Mouse (Mus musculus) forebrain, embryonic 12.5 days (tissue): ENCODE measurements around the gene Ecd. TPM values are rescaled to one million over a fixed set of nuclear protein-coding genes. Genes with fewer than 3 reads are reported as not detected.

Source experiments
- ATAC-seq: fragments of 200-750 bp; cut with Nextera tagmentation; 2 replicates; pipeline ENCODE4 v1.8.0; 2017; ENCODE audit warnings: moderate TSS enrichment; ENCODE audit not compliant: low FRiP score
- H3K27ac ChIP-seq: fragments of 300-500 bp; sonication (generic); 2 replicates; pipeline ENCODE4 v1.5.1; 2016; ENCODE audit warnings: mild to moderate bottlenecking
- H3K27me3 ChIP-seq: fragments of 300-500 bp; sonication (generic); 2 replicates; pipeline ENCODE4 v1.6.1; 2016; ENCODE audit warnings: mild to moderate bottlenecking
- H3K36me3 ChIP-seq: fragments of 300-500 bp; sonication (generic); replicated peaks from 2 replicates; pipeline ENCODE4 v1.6.1; 2016; ENCODE audit warnings: mild to moderate bottlenecking
- H3K4me1 ChIP-seq: fragments of 300-500 bp; sonication (generic); 2 replicates; pipeline ENCODE4 v1.6.1; 2016
- H3K4me2 ChIP-seq: fragments of 300-500 bp; sonication (generic); 2 replicates; pipeline ENCODE4 v1.6.1; 2016; ENCODE audit warnings: mild to moderate bottlenecking, moderate library complexity
- H3K4me3 ChIP-seq: fragments of 300-500 bp; sonication (generic); replicated peaks from 2 replicates; pipeline ENCODE4 v1.5.1; 2016; ENCODE audit warnings: mild to moderate bottlenecking
- H3K9ac ChIP-seq: fragments of 300-500 bp; sonication (generic); 2 replicates; pipeline ENCODE4 v1.6.1; 2016; ENCODE audit warnings: mild to moderate bottlenecking
- H3K9me3 ChIP-seq: fragments of 300-500 bp; sonication (generic); 2 replicates; pipeline ENCODE4 v1.6.1; 2016
- WGBS: fragments of 180-500 bp; shearing (Covaris S2); methylation state at CpG from one replicate; pipeline ENCODE4 v1.1.7; 2016; 5-methylcytosine and 5-hydroxymethylcytosine counted together
- polyA plus RNA-seq: library from polyadenylated mRNA; unstranded; fragments of >200 nt; fragmentation: Nextera tagmentation; extraction: Ambion mirVana; gene quantifications from 2 replicates; pipeline ENCODE4 v1.2.1, GENCODE M21; 2016

Gene Ecd
- polyA plus RNA-seq, 1 experiment from 2014 or later = 64.0 TPM

DNA sequence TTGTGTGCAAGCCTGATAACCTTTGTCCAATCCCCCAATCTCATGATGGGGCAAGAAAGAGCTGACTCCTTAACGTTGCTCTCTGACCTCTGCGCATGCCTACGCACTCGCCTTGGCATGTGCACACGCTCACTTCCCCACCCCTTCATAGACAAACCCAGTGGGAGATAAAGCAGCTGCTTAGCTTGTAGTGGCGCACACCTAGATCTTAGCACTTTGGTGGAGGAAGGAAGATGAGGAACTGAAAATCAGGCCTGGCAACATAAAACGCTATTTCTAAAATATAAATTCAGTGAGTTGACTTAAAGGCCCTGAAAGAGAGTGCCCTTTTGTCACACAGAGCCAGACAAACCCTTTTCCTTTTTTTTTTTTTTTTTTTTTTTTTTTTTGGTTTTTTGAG is 22.9 kb upstream of the Ecd start:
- Histone ChIP-seq H3K4me1 (no peaks in the 10 kb centered on the region), H3K4me3 (no peak overlapping the region), H3K36me3 (peaks cover 74% of the 10 kb centered on the region), H3K4me2 (no peak overlapping the region), H3K9me3 (no peaks in the 10 kb centered on the region), H3K27ac (no peak overlapping the region), H3K9ac (no peak overlapping the region), H3K27me3 (no peaks in the 10 kb centered on the region)
- ATAC-seq = no peak
- WGBS = 88% methylated on average over 7 of the region's 7 CpGs

DNA sequence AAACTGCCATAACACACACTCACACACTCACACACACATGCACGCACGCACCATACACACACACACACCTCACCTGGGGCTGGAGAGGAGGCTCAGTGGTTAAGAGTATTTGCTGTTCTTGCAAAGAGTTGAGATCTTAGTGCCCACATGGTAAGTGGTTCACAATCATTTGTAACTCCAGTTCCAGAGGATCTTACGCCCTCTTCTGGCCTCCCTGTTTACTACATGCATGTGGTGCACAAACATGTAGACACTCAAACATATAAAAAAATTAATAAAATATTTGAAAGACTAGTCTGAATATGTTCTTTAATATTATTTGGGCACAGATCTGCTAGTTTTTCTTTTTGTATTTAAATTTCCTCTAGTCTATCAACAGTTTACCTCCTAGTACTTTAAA is 20.4 kb upstream of the Ecd start:
- no peaks in the 10 kb centered on the region for H3K9me3 ChIP-seq
- 92% methylated on average over 3 of the region's 3 CpGs for WGBS
- no peak overlapping the region for H3K27ac ChIP-seq
- no peak for ATAC-seq
- no peak overlapping the region for H3K9ac ChIP-seq
- no peaks in the 10 kb centered on the region for H3K4me1 ChIP-seq
- H3K4me2 ChIP-seq = no peak overlapping the region
- H3K27me3 ChIP-seq = no peaks in the 10 kb centered on the region
- H3K4me3 ChIP-seq = no peak overlapping the region
- H3K36me3 ChIP-seq = peaks cover 74% of the 10 kb centered on the region

GRCm38 (mm10) chr14:20363230-20363629 is 15.3 kb upstream of the Ecd start:
- peaks cover 82% of the 10 kb centered on the region for H3K36me3 ChIP-seq
- H3K4me1 ChIP-seq = no peaks in the 10 kb centered on the region
- no peak overlapping the region for H3K9ac ChIP-seq
- H3K27me3 ChIP-seq = no peaks in the 10 kb centered on the region
- H3K27ac ChIP-seq = no peak overlapping the region
- H3K9me3 ChIP-seq = no peaks in the 10 kb centered on the region
- WGBS = 95% methylated on average over 4 of the region's 4 CpGs
- no peak overlapping the region for H3K4me3 ChIP-seq
- no peak overlapping the region for H3K4me2 ChIP-seq
- ATAC-seq = no peak

- WGBS = 4% methylated on average over 15 of the region's 15 CpGs
- peak overlapping the region; percentile 78 for H3K4me2 ChIP-seq
- no peaks in the 10 kb centered on the region for H3K9me3 ChIP-seq
- peaks cover 28% of the 10 kb centered on the region for H3K36me3 ChIP-seq
- no peaks in the 10 kb centered on the region for H3K27me3 ChIP-seq
- ATAC-seq = peak; percentile 24
- H3K9ac ChIP-seq = peak overlapping the region; percentile 94
- H3K4me3 ChIP-seq = peak overlapping the region; percentile 87
- H3K4me1 ChIP-seq = peaks cover 18% of the 10 kb centered on the region
- H3K27ac ChIP-seq = peak overlapping the region; percentile 90
Measured at GRCm38 (mm10) chr14:20347441-20347990, 405 bp downstream of the Ecd start.

DNA sequence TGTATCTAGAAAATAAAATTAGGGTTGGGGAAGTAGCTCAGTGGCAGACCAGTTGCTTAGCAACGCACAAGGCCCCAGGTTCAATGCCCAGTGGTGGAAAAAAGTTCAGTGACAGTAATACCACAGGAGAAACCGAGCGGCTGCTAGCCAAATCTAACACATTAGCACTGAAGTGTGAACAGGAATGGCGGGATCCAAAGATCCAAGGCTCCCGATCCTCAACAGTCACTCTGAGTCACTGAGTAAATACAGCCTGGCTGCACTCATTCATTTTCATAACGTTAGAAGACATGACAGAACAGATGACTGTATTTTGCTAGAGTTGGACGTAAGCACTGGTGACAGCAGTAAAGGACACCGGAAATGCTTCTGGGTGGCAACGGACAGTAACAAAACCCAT is 2.0 kb downstream of the Ecd start:
- Histone ChIP-seq H3K9ac (no peak overlapping the region), H3K4me2 (no peak overlapping the region), H3K27me3 (no peaks in the 10 kb centered on the region), H3K4me3 (no peak overlapping the region), H3K27ac (no peak overlapping the region), H3K9me3 (no peaks in the 10 kb centered on the region), H3K4me1 (peaks cover 18% of the 10 kb centered on the region), H3K36me3 (peaks cover 25% of the 10 kb centered on the region)
- 93% methylated on average over 9 of the region's 9 CpGs for WGBS
- no peak for ATAC-seq

GRCm38 (mm10) chr14:20340866-20341265 is 7.1 kb downstream of the Ecd start:
- H3K4me1 ChIP-seq = no peaks in the 10 kb centered on the region
- H3K4me3 ChIP-seq = no peak overlapping the region
- ATAC-seq = no peak
- H3K9ac ChIP-seq = no peak overlapping the region
- no peaks in the 10 kb centered on the region for H3K9me3 ChIP-seq
- no peak overlapping the region for H3K4me2 ChIP-seq
- H3K36me3 ChIP-seq = peaks cover 51% of the 10 kb centered on the region
- WGBS = 89% methylated on average over 7 of the region's 7 CpGs
- no peak overlapping the region for H3K27ac ChIP-seq
- no peaks in the 10 kb centered on the region for H3K27me3 ChIP-seq

DNA sequence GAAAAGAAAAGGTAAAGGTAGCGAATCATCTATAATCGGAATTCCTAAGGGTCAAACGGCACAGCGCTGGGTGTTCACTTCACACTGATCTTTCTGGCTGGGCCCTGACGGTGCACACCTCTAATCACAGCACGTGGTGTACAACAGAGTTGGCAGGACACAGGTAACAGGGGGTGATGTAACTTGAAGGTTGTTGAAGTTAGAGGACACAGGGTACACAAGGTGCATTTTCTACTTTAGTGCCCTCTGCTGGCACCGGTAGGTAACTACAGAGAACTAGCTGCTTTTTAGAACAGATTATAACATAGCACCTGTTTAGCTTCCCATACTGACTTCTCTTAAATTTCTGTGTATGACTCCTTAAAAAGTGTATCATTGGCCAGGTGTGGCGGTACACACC is 7.8 kb downstream of the Ecd start:
- Histone ChIP-seq H3K4me2 (no peak overlapping the region), H3K27ac (no peak overlapping the region), H3K9me3 (no peaks in the 10 kb centered on the region), H3K27me3 (no peaks in the 10 kb centered on the region), H3K9ac (no peak overlapping the region), H3K4me1 (no peaks in the 10 kb centered on the region), H3K4me3 (no peak overlapping the region), H3K36me3 (peaks cover 51% of the 10 kb centered on the region)
- 83% methylated on average over 8 of the region's 8 CpGs for WGBS
- ATAC-seq = no peak

DNA sequence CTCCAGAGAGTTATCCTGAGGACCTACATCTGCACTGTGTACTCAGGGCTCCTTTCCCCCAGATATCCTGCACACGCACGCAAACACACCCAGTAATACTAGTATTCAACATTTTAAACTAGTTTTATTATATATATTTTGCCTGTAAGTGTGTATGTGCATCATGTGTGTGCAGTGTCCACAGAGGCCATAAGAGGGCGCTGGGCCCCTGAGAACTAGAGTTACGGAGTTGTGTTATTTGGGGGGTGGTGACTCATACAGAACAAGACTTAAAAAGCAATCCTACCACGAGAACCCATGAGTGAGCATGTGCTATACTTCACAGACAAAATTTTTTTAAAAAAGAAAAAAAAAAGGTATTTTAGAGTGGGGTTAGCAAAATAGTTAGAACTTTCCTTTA is 8.5 kb downstream of the Ecd start:
- no peak for ATAC-seq
- Histone ChIP-seq H3K9ac (no peak overlapping the region), H3K27ac (no peak overlapping the region), H3K4me2 (no peak overlapping the region), H3K36me3 (peaks cover 52% of the 10 kb centered on the region), H3K27me3 (no peaks in the 10 kb centered on the region), H3K9me3 (no peaks in the 10 kb centered on the region), H3K4me3 (no peak overlapping the region), H3K4me1 (no peaks in the 10 kb centered on the region)
- 96% methylated on average over 5 of the region's 5 CpGs for WGBS

- WGBS = 93% methylated on average over 4 of the region's 4 CpGs
- Histone ChIP-seq H3K9ac (no peak overlapping the region), H3K27ac (no peak overlapping the region), H3K4me1 (no peaks in the 10 kb centered on the region), H3K4me2 (no peak overlapping the region), H3K36me3 (peaks cover 83% of the 10 kb centered on the region), H3K9me3 (no peaks in the 10 kb centered on the region), H3K27me3 (no peaks in the 10 kb centered on the region), H3K4me3 (no peak overlapping the region)
- ATAC-seq = no peak
Measured at GRCm38 (mm10) chr14:20331316-20331715, 16.6 kb downstream of the Ecd start.

GRCm38 (mm10) chr14:20328474-20328873 is 19.4 kb downstream of the Ecd start:
- no peak overlapping the region for H3K4me3 ChIP-seq
- no peak overlapping the region for H3K27ac ChIP-seq
- no peak overlapping the region for H3K9ac ChIP-seq
- peaks cover 81% of the 10 kb centered on the region for H3K36me3 ChIP-seq
- no peak for ATAC-seq
- H3K4me1 ChIP-seq = no peaks in the 10 kb centered on the region
- 77% methylated on average over 9 of the region's 9 CpGs for WGBS
- H3K9me3 ChIP-seq = no peaks in the 10 kb centered on the region
- no peak overlapping the region for H3K4me2 ChIP-seq
- no peaks in the 10 kb centered on the region for H3K27me3 ChIP-seq

DNA sequence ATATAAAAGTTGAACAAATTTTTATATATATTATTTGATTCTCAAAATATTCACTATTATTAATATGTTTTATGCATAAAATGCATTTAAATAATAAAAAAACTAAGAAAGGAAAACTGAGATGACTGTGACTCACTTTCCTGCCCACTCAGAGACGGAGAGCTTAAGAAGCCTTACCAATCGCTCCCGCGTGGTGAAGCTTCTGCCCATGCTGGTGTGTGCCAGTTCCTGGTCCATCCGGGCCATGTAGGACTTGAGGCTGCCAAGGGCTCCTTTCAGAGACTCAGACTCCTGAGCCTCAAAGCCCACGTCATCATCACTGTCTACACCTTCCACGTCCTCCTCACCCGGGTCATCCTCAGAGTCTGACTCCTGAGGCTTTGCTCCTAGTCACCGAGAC is 23.7 kb downstream of the Ecd start:
- Histone ChIP-seq H3K9me3 (no peaks in the 10 kb centered on the region), H3K4me2 (no peak overlapping the region), H3K9ac (no peak overlapping the region), H3K36me3 (peaks cover 81% of the 10 kb centered on the region), H3K4me1 (no peaks in the 10 kb centered on the region), H3K27ac (no peak overlapping the region), H3K4me3 (no peak overlapping the region), H3K27me3 (no peaks in the 10 kb centered on the region)
- 94% methylated on average over 9 of the region's 9 CpGs for WGBS
- ATAC-seq = no peak

DNA sequence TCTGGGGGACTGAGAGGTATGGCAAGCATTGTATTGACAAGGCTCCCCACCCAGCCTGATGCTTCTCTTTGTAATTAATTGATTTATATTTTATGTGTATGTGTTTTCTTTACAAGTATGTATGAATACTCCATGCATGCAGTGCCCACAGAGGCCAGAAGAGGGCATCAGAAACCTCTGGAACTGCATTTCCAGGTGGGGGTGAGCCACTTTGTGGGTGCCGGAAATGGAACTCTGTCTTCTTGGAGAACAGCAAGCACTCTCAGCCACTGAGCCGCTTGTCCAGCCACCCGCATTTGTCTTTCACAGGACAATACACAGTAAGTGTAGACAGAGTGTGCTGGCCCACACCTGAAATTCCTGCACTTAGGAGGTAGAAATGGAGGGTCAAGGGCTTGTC is 28.5 kb downstream of the Ecd start:
- Histone ChIP-seq H3K27ac (no peak overlapping the region), H3K9me3 (no peaks in the 10 kb centered on the region), H3K4me2 (no peak overlapping the region), H3K9ac (no peak overlapping the region), H3K4me3 (no peak overlapping the region), H3K36me3 (peaks cover 59% of the 10 kb centered on the region), H3K27me3 (no peaks in the 10 kb centered on the region), H3K4me1 (no peaks in the 10 kb centered on the region)
- ATAC-seq = no peak
- 83% methylated on average over 3 of the region's 3 CpGs for WGBS

GRCm38 (mm10) chr14:20315137-20315536 is 32.8 kb downstream of the Ecd start:
- 93% methylated on average over 1 of the region's 1 CpGs for WGBS
- H3K4me2 ChIP-seq = no peak overlapping the region
- no peaks in the 10 kb centered on the region for H3K9me3 ChIP-seq
- no peaks in the 10 kb centered on the region for H3K27me3 ChIP-seq
- ATAC-seq = no peak
- H3K4me3 ChIP-seq = no peak overlapping the region
- no peaks in the 10 kb centered on the region for H3K4me1 ChIP-seq
- no peak overlapping the region for H3K9ac ChIP-seq
- peaks cover 28% of the 10 kb centered on the region for H3K36me3 ChIP-seq
- H3K27ac ChIP-seq = no peak overlapping the region
